ENCODE assay signal across 14 mouse cellular contexts in genomic region chr10:84542802-84543658, GRCm38 (mm10). TPM values are rescaled to one million over a fixed set of nuclear protein-coding genes. Genes with fewer than 3 reads are reported as not detected.
DNase-seq lines count a peak whose midpoint lies in the region; ATAC-seq and TF ChIP-seq lines count a peak whose summit lies in the region.
"Had no signal": no experiment of that assay in that cellular context is flagged by ENCODE, and none has a peak within 500 bp of the region (broad histone marks: within the 10 kb centered on the region; RNA-seq: fewer than 3 reads in every experiment).

No protein-coding gene starts in this region.

- H3K4me3 ChIP-seq in lung, embryonic 14.5 days (ENCODE audit: low read depth, low read length) = no peak overlapping the region
- no peak overlapping the region for H3K4me3 ChIP-seq in liver, embryonic 14.5 days (ENCODE audit: insufficient read depth in 1 of 2, low read depth in 2 of 2, low read length in 2 of 2)
- no peak overlapping the region for H3K4me3 ChIP-seq in stomach, embryonic 15.5 days (replicated peaks)
- H3K4me3 ChIP-seq: limb, embryonic 15.5 days had no signal

- ATAC-seq in lung, embryonic 14.5 days (ENCODE audit: insufficient read depth) = peak; percentile 63
- peak; percentile 71 for ATAC-seq in common myeloid progenitor, adult 5-6 weeks (replicated peaks; ENCODE audit: low read depth, poor library complexity, severe bottlenecking)
- peak; percentile 65; the same call in 1 of the 2 replicates for ATAC-seq in liver, embryonic 14.5 days (ENCODE audit: insufficient read depth)
- ATAC-seq in stomach, embryonic 15.5 days (ENCODE audit: insufficient read depth, low FRiP score, low read depth) = peak; percentile 33; the same call in 1 of the 2 replicates
- ATAC-seq: activated CD4-positive, CD25-positive, alpha-beta regulatory T cell, adult 4 months; inflammation-experienced regulatory T-cells, adult 6 months had no signal

- DNase-seq in lung, embryonic 14.5 days = peak; percentile 38
- no peak for DNase-seq in lung, postnatal 4 days
- DNase-seq in liver, embryonic 14.5 days (ENCODE audit: low read depth in 3 of 3, low spot score in 3 of 3) = peak in 1 of 3 experiments; percentile 22
- no peak for DNase-seq in layer of hippocampus, adult 8-10 months (ENCODE audit: low spot score in 2 of 2)
- DNase-seq in gastrocnemius, postnatal 36 days = no peak
- no peak for DNase-seq in left cerebral cortex, postnatal 36 days (ENCODE audit: low spot score in 2 of 2)
- DNase-seq: cerebellum, postnatal 25 days; gastrocnemius, postnatal 10 days; layer of hippocampus, adult 9-11 months had no signal

- TF ChIP-seq CTCF in lung, embryonic 14.5 days (IDR thresholded peaks at IDR 0.05; ENCODE audit: low read depth) = peak; percentile 22; the same call in 1 of the 2 replicates
- TF ChIP-seq CTCF in liver, embryonic 14.5 days (IDR thresholded peaks at IDR 0.05; ENCODE audit: low read depth) = 0 out of 2 replicates have a peak, but pooled peaks have one; percentile 10

- 0 out of 2 replicates have a peak overlapping the region, but pooled peaks have one; percentile 11 for H3K27ac ChIP-seq in lung, embryonic 14.5 days (ENCODE audit: low read depth)
- no peak overlapping the region for H3K27ac ChIP-seq in liver, embryonic 14.5 days
- no peak overlapping the region for H3K27ac ChIP-seq in stomach, embryonic 15.5 days
- H3K27ac ChIP-seq: limb, embryonic 15.5 days had no signal

- WGBS in lung, embryonic 14.5 days = 43% methylated on average over 11 of the region's 11 CpGs
- WGBS in liver, embryonic 14.5 days (ENCODE audit: insufficient replicate concordance) = 42% methylated on average over 11 of the region's 11 CpGs
- WGBS in stomach, embryonic 15.5 days = 51% methylated on average over 11 of the region's 11 CpGs

- intact Hi-C loops in gastrocnemius, postnatal 36 days (cut with DNase I) = no loop called here
- intact Hi-C loops in left cerebral cortex, postnatal 36 days (cut with DNase I) = no loop called here

- 0 out of 2 replicates have a peak, but pooled peaks cover 6% of the 10 kb centered on the region for H3K4me1 ChIP-seq in lung, embryonic 14.5 days (ENCODE audit: insufficient read depth)
- H3K4me1 ChIP-seq in liver, embryonic 14.5 days (replicated peaks; ENCODE audit: control insufficient read depth in 2 of 2, insufficient read depth in 2 of 2, low read length in 1 of 2) = peaks cover 10 to 14% of the 10 kb centered on the region in 2 experiments
- peaks cover 7% of the 10 kb centered on the region for H3K4me1 ChIP-seq in stomach, embryonic 15.5 days

- H3K9me3 ChIP-seq in lung, embryonic 14.5 days (ENCODE audit: low read depth, low read length) = no peaks in the 10 kb centered on the region
- no peaks in the 10 kb centered on the region for H3K9me3 ChIP-seq in liver, embryonic 14.5 days (ENCODE audit: control insufficient read depth, low read length)
- no peaks in the 10 kb centered on the region for H3K9me3 ChIP-seq in stomach, embryonic 15.5 days
- H3K9me3 ChIP-seq: limb, embryonic 15.5 days had no signal

- H3K27me3 ChIP-seq in lung, embryonic 14.5 days (ENCODE audit: insufficient read depth, low read length) = no peaks in the 10 kb centered on the region
- H3K27me3 ChIP-seq in liver, embryonic 14.5 days (ENCODE audit: control insufficient read depth, insufficient read depth, low read length) = no peaks in the 10 kb centered on the region
- H3K27me3 ChIP-seq in stomach, embryonic 15.5 days (replicated peaks) = no peaks in the 10 kb centered on the region
- H3K27me3 ChIP-seq: limb, embryonic 15.5 days had no signal

- TF ChIP-seq EP300 in liver, embryonic 14.5 days (IDR thresholded peaks at IDR 0.05; ENCODE audit: low read depth) = peak; percentile 51

- no peaks in the 10 kb centered on the region for H3K36me3 ChIP-seq in lung, embryonic 14.5 days (ENCODE audit: insufficient read depth)
- no peaks in the 10 kb centered on the region for H3K36me3 ChIP-seq in liver, embryonic 14.5 days (replicated peaks; ENCODE audit: control insufficient read depth, insufficient read depth, low read depth)
- H3K36me3 ChIP-seq in stomach, embryonic 15.5 days = no peaks in the 10 kb centered on the region
- H3K36me3 ChIP-seq: limb, embryonic 15.5 days had no signal

- no peak overlapping the region for H3K9ac ChIP-seq in lung, embryonic 14.5 days
- no peak overlapping the region for H3K9ac ChIP-seq in liver, embryonic 14.5 days (replicated peaks)
- H3K9ac ChIP-seq in stomach, embryonic 15.5 days = no peak overlapping the region
- H3K9ac ChIP-seq: limb, embryonic 15.5 days had no signal

- H3K4me2 ChIP-seq in lung, embryonic 14.5 days = no peak overlapping the region
- H3K4me2 ChIP-seq in liver, embryonic 14.5 days (ENCODE audit: low read depth) = no peak overlapping the region
- H3K4me2 ChIP-seq in stomach, embryonic 15.5 days = no peak overlapping the region
- H3K4me2 ChIP-seq: limb, embryonic 15.5 days had no signal

RNA-seq across cellular contexts. Expression of gene Ckap4, which starts 9.2 kb away (rescaled TPM):
- 177 and 179 TPM in 2 replicates for polyA plus RNA-seq in lung, embryonic 14.5 days (2014; fragmentation: Nextera tagmentation; extraction: Ambion mirVana)
- total RNA-seq in common myeloid progenitor, adult 5-6 weeks (2017) = 32.7 and 35.9 TPM in 2 replicates
- 3.5 and 5.8 TPM in 2 replicates for polyA plus RNA-seq in liver, embryonic 14.5 days (2012; rRNA removed)
- polyA plus RNA-seq in liver, embryonic 14.5 days (2014; fragmentation: Nextera tagmentation; extraction: Ambion mirVana) = 8.2 and 8.6 TPM in 2 replicates
- polyA plus RNA-seq in stomach, embryonic 15.5 days (2015; fragmentation: Nextera tagmentation; extraction: Ambion mirVana) = 81.8 and 89.3 TPM in 2 replicates
- total RNA-seq in layer of hippocampus, adult 8-10 months (2022) = 10 to 100 TPM; 18.8 to 20.8 (median 19.8) TPM
- 10 to 100 TPM; 12.7 to 13.8 TPM for total RNA-seq in gastrocnemius, postnatal 36 days (2021)
- 10 to 100 TPM; 22.3 to 23.5 TPM for total RNA-seq in left cerebral cortex, postnatal 36 days (2021)

RNA-seq across cellular contexts. Expression of gene Tcp11l2, which starts 33.4 kb away (rescaled TPM):
- polyA plus RNA-seq in lung, embryonic 14.5 days (2014; fragmentation: Nextera tagmentation; extraction: Ambion mirVana) = 15.1 and 17.4 TPM in 2 replicates
- 11.2 and 21.0 TPM in 2 replicates for total RNA-seq in common myeloid progenitor, adult 5-6 weeks (2017)
- polyA plus RNA-seq in liver, embryonic 14.5 days (2012; rRNA removed) = 28.8 and 31.4 TPM in 2 replicates
- 38.1 and 44.2 TPM in 2 replicates for polyA plus RNA-seq in liver, embryonic 14.5 days (2014; fragmentation: Nextera tagmentation; extraction: Ambion mirVana)
- 16.0 and 19.7 TPM in 2 replicates for polyA plus RNA-seq in stomach, embryonic 15.5 days (2015; fragmentation: Nextera tagmentation; extraction: Ambion mirVana)
- 10 to 100 TPM; 22.0 to 31.3 (median 26.9) TPM for total RNA-seq in layer of hippocampus, adult 8-10 months (2022)
- total RNA-seq in gastrocnemius, postnatal 36 days (2021) = 10 to 100 TPM; 55.9 to 65.8 TPM
- 10 to 100 TPM; 20.8 to 24.9 TPM for total RNA-seq in left cerebral cortex, postnatal 36 days (2021)
